Mouse (Mus musculus) spleen, adult 2 months (tissue): ENCODE measurements around the gene Ckmt2. TPM values are rescaled to one million over a fixed set of nuclear protein-coding genes. Genes with fewer than 3 reads are reported as not detected.

Experiments used
- DNase-seq, 2 experiments: peaks; one replicate each; pipeline versions ENCODE4 v3.0.0 to v3.0.0-alpha.2; 2012 to 2021; ENCODE audit warnings: low spot score in 2 of 2, low read depth in 1 of 2
- H3K27ac ChIP-seq: fragments of 200-500 bp; 2 replicates; pipeline ENCODE4 v1.5.1; 2012; ENCODE audit warnings: low read length, inconsistent platforms; ENCODE audit not compliant: insufficient read depth
- H3K27me3 ChIP-seq: fragments of 200-500 bp; 2 replicates; pipeline ENCODE4 v1.6.1; 2012; ENCODE audit warnings: mild to moderate bottlenecking, moderate library complexity, low read length, inconsistent platforms; ENCODE audit not compliant: control insufficient read depth, insufficient read depth
- H3K36me3 ChIP-seq: fragments of 200-500 bp; 2 replicates; pipeline ENCODE4 v1.6.1; 2012; ENCODE audit warnings: mild to moderate bottlenecking, low read length, inconsistent platforms; ENCODE audit not compliant: control insufficient read depth, insufficient read depth
- H3K4me1 ChIP-seq: fragments of 200-500 bp; 2 replicates; pipeline ENCODE4 v1.6.1; 2011; ENCODE audit warnings: inconsistent platforms; ENCODE audit not compliant: control insufficient read depth, insufficient read depth, insufficient read length
- H3K4me3 ChIP-seq: fragments of 200-500 bp; 2 replicates; pipeline ENCODE4 v1.5.1; 2011; ENCODE audit warnings: mild to moderate bottlenecking, inconsistent platforms; ENCODE audit not compliant: insufficient read depth, insufficient read length; ENCODE audit errors: extremely low read depth
- CTCF ChIP-seq: fragments of 200-500 bp; IDR thresholded peaks from 2 replicates; pipeline ENCODE4 v1.5.1; 2011; ENCODE audit warnings: mild to moderate bottlenecking, inconsistent platforms; ENCODE audit not compliant: insufficient read depth, insufficient read length, insufficient replicate concordance; ENCODE audit errors: extremely low read depth
- POLR2A ChIP-seq: fragments of 200-500 bp; IDR thresholded peaks from 2 replicates; pipeline ENCODE4 v1.6.1; 2011; ENCODE audit warnings: low read depth, low read length, inconsistent platforms
- WGBS: fragments of 180-500 bp; shearing (Covaris S2); methylation state at CpG from one replicate; pipeline ENCODE4 v1.1.7; 2018; 5-methylcytosine and 5-hydroxymethylcytosine counted together
- polyA plus RNA-seq: library from polyadenylated mRNA; depleted of rRNA; stranded (reverse); fragments of >200 nt; gene quantifications from 2 replicates; pipeline ENCODE4 v1.2.3, GENCODE M21; 2012; rRNA removed

The Ckmt2 gene
- polyA plus RNA-seq, 1 experiment = 0.09 TPM

DNA sequence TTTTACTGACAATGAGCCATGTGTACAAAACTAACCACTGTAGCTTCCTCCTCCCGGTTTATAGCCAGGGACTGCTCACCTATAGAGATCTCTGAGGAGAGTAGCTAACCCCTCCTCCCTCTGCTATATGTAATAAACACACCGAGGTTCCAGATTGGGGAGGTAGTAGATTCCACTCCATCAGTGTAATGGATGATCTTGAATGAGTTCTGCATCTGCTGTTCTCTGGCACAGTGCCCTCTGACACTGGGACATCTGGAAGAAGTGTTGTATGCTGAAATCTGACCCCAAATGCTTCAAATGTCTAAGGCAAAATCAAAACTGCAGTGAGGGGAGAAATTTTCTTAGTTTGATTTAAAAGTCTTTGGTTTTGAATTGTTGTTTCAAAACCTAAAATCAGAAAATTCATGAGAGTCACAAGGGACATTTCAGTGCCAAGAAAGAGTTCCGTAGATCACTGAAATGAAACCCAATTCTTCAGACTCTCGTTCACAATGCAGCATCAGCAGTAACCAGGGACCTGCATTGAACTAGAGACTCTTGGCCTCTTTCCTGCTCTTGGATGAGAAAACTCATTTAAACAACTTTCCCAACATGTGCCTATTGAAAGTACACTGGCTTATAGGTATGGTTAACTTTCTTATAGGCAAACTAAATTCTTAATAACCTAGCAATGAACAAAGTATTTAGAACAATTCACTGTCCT, 51.7 kb downstream of the Ckmt2 start:
- Histone ChIP-seq H3K27ac (no peak overlapping the region), H3K4me3 (no peak overlapping the region), H3K4me1 (no peaks in the 10 kb centered on the region), H3K27me3 (no peaks in the 10 kb centered on the region), H3K36me3 (no peaks in the 10 kb centered on the region)
- no peak for DNase-seq
- TF ChIP-seq CTCF (no peak), POLR2A (no peak)
- 74% methylated on average over 4 of the region's 4 CpGs for WGBS

DNA sequence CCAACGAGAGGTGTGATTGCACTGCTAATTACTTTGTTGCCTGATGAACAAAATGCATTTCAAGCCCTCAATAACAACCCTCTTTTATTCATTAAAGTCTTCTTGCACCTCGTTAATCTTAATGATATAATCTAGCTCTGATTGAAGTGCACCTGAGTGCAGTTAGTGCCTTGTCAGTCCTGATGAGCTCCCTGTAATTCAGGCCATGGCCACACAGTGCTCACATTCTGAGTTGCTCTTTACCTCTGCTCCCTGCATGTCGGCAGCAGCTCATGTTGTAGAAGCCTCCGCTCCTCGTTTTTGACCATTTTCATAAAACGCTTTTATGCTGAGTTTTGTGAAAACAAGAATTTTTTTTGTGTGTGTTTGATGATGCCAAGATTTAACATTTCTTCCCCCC, 53.0 kb downstream of the Ckmt2 start:
- Histone ChIP-seq H3K36me3 (no peaks in the 10 kb centered on the region), H3K27me3 (no peaks in the 10 kb centered on the region), H3K27ac (no peak overlapping the region), H3K4me1 (no peaks in the 10 kb centered on the region), H3K4me3 (no peak overlapping the region)
- TF ChIP-seq POLR2A = no peak
- no peak for TF ChIP-seq CTCF
- 84% methylated on average over 6 of the region's 6 CpGs for WGBS
- no peak for DNase-seq

DNA sequence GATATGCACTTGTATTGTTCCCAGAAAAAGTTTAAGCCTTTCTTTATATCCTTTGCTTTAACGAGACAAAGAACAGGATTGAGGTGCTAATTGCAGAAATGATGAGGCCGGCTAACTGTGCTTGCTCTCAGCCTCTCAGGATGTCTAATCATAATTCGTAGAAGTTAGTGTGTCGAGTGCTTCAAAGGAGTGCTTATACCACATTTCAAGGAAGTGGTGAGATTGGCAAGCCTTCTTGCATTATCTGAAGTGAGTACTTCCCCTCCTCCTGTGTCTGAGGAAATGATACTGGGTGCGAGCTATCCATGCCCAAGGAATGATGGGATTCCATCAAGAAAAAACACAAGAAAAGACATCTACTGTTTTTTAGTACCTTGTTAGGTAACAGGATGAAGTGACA, 62.0 kb downstream of the Ckmt2 start:
- Histone ChIP-seq H3K27me3 (no peaks in the 10 kb centered on the region), H3K4me3 (no peak overlapping the region), H3K4me1 (no peaks in the 10 kb centered on the region), H3K36me3 (no peaks in the 10 kb centered on the region), H3K27ac (no peak overlapping the region)
- peak in 1 of 2 experiments; percentile 23 for DNase-seq
- TF ChIP-seq POLR2A (no peak), CTCF (no peak)
- WGBS = 68% methylated on average over 5 of the region's 5 CpGs

DNA sequence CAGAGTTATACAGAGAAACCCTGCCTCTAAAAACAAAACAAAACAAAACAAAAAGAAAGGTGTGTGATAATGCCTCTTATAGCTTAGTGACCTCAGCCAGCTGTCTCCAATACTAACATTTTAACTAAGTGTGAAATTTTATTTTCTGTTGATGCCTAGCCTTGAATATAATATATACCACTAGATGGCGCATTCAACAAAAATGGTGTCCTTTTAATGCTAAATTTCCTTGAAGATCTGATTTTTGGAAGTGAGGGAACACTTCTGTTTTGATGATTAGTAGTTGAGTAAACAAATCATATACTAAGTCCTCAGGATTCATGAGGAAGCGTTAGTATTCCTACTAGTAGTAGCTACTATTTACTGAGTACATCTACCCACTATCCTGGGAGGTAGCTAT, 67.2 kb downstream of the Ckmt2 start:
- WGBS = 40% methylated on average over 2 of the region's 2 CpGs

DNA sequence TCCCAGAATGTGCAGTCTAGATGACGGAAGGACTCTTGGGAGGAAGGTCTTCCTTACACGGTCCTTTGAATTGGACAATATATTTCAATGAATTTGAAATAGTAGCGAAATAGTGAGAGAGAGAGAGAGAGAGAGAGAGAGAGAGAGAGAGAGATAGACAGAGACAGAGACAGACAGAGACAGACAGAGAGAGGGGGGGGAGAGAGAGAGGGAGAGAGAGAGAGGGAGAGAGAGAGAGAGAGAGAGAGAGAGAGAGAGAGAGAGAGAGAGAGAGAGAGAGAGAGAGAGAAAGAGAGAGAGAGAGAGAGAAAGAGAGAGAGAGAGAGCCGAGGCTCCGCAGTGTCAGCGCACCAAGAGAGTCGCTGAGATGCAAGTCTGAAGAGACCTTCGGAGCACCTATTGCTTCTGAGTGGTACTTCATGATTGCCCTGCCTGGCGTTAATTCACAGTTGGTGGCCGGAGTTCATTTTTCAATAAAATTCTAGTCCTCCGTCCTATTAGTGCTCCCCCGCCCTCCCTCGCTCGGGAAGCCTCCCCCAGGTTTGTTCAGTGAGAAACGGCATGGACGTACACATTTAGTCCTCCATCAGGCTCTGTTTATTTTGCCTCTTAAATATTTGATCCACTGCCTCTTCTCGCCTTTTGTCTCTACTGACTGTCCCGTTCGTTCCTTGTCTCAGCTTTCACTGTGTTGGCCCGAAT, 68.7 kb downstream of the Ckmt2 start:
- H3K27me3 ChIP-seq = no peaks in the 10 kb centered on the region
- peak in 1 of 2 experiments; percentile 14 for DNase-seq
- peaks cover 9% of the 10 kb centered on the region for H3K36me3 ChIP-seq
- WGBS = 25% methylated on average over 20 of the region's 20 CpGs
- H3K4me1 ChIP-seq = no peaks in the 10 kb centered on the region; the same call in 1 of the 2 replicates
- H3K27ac ChIP-seq = peak overlapping the region; percentile 96
- TF ChIP-seq CTCF = no peak
- no peak for TF ChIP-seq POLR2A
- peak overlapping the region; percentile 97 for H3K4me3 ChIP-seq

More for the DNA sequence above, 67.2 kb downstream of the Ckmt2 start:
- TF ChIP-seq POLR2A (no peak), CTCF (no peak)
- peak in 1 of 2 experiments; percentile 14 for DNase-seq
- no peak overlapping the region for H3K27ac ChIP-seq
- H3K4me1 ChIP-seq = no peaks in the 10 kb centered on the region; the same call in 1 of the 2 replicates
- H3K4me3 ChIP-seq = no peak overlapping the region
- peaks cover 8% of the 10 kb centered on the region for H3K36me3 ChIP-seq
- no peaks in the 10 kb centered on the region for H3K27me3 ChIP-seq

DNA sequence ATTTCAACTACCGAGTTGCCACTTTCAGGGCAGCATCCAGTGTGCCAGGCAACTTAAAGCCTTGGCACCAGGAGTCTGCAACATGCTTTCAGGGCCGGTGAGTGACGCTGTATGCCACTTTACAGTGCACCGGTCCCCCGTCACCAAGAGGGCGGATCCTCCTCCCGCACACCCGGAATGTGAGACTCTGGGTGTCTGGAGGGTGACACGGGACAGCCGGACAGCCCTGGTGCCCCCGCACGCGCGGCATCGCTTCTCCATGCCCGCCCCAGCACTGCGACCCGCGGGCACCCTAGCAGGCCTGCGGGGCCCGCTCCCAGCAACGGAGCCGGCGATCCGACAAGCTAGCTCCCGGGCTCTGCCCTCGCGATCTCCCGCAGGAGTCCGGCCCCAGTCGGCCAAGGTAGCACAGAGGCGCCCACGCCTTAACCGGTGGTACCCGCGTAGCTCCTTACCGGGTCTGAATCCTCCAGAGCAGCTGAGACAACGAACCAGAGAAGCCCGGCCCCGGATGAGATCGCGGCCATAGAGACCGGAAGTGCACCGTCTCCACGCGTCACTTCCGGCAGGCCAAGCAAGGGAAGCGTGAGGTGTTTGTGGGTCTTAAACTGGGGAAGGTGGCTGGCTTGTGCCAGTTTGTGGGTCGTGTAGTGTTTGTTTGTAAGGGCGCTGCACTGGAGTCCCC, 69.4 kb downstream of the Ckmt2 start, which contains the start of gene Zcchc9:
Gene Zcchc9, minus strand, starts transcription at position 551 of the 685 bp plus-strand sequence.
- no peaks in the 10 kb centered on the region for H3K27me3 ChIP-seq
- peaks cover 9% of the 10 kb centered on the region for H3K36me3 ChIP-seq
- TF ChIP-seq POLR2A = peak; percentile 93
- TF ChIP-seq CTCF = 0 out of 2 replicates have a peak, but pooled peaks have one; percentile 18
- DNase-seq = peak; percentile 80 to 87
- H3K4me3 ChIP-seq = peak within 1 kb of the TSS; percentile 97
- H3K27ac ChIP-seq = peak within 1 kb of the TSS; percentile 96
- WGBS = under 1% methylated on average over 50 of the region's 50 CpGs
- no peaks in the 10 kb centered on the region; the same call in 1 of the 2 replicates for H3K4me1 ChIP-seq

Other genes with a start within 250 kb of the Ckmt2 start
- gene Acot12, start 135.4 kb downstream of the Ckmt2 start, polyA plus RNA-seq = not detected in 2 replicates
- 7.2 and 8.3 TPM in 2 replicates for gene Zcchc9, start 69.2 kb downstream of the Ckmt2 start, polyA plus RNA-seq